Mouse (Mus musculus) ES-E14 (cell line): ENCODE measurements around the gene Hmgn1. TPM values are rescaled to one million over a fixed set of nuclear protein-coding genes. Genes with fewer than 3 reads are reported as not detected.
"Not testable (repeated sequence)": the region's sequence is repeated elsewhere in the genome, so short reads cannot be mapped to it uniquely, and the experiment has no call there.

Source experiments
- DNase-seq: peaks from one replicate; pipeline ENCODE4 v3.0.0-alpha.2; 2013; ENCODE audit warnings: low read depth, low spot score
- H3K27ac ChIP-seq: 2 replicates; pipeline ENCODE4 v1.5.1; 2012; ENCODE audit warnings: low read depth, mild to moderate bottlenecking, low read length, moderate library complexity, mixed read lengths; ENCODE audit not compliant: poor library complexity, insufficient read depth, severe bottlenecking
- H3K36me3 ChIP-seq: 2 replicates; pipeline ENCODE4 v1.6.1; 2012; ENCODE audit warnings: mild to moderate bottlenecking, low read length, moderate library complexity, mixed read lengths; ENCODE audit not compliant: control insufficient read depth, poor library complexity, insufficient read depth, severe bottlenecking
- H3K4me1 ChIP-seq, 2 experiments: fragments of 150-350 bp in 1 of 2; sonication (generic) in 1 of 2; 2 replicates each; pipeline ENCODE4 v1.6.1; 2012; ENCODE audit warnings: low read length in 2 of 2, mild to moderate bottlenecking in 1 of 2, mixed read lengths in 1 of 2; ENCODE audit not compliant: control insufficient read depth in 2 of 2, insufficient read depth in 2 of 2, poor library complexity in 1 of 2
- H3K4me3 ChIP-seq, 2 experiments: fragments of 150-350 bp in 1 of 2; sonication (generic) in 1 of 2; 2 replicates each; pipeline ENCODE4 v1.5.1; 2012; ENCODE audit warnings: low read length in 2 of 2, low read depth in 1 of 2, mild to moderate bottlenecking in 1 of 2, mixed read lengths in 1 of 2; ENCODE audit not compliant: insufficient read depth in 1 of 2, poor library complexity in 1 of 2, severe bottlenecking in 1 of 2
- H3K9ac ChIP-seq: 2 replicates; pipeline ENCODE4 v1.6.1; 2012; ENCODE audit warnings: low read depth, mild to moderate bottlenecking, low read length, mixed read lengths; ENCODE audit not compliant: poor library complexity, insufficient read depth, severe bottlenecking
- H3K9me3 ChIP-seq: fragments of 150-350 bp; sonication (generic); 2 replicates; pipeline ENCODE4 v1.6.1; 2012; ENCODE audit warnings: low read depth, mild to moderate bottlenecking, low read length; ENCODE audit not compliant: control insufficient read depth, insufficient read depth
- CHD2 ChIP-seq: IDR thresholded peaks from 2 replicates; pipeline ENCODE4 v1.6.1; 2014; ENCODE audit warnings: mild to moderate bottlenecking, low read depth, low read length, inconsistent platforms
- HCFC1 ChIP-seq: IDR thresholded peaks from 2 replicates; pipeline ENCODE4 v1.6.1; 2012; ENCODE audit warnings: low read length, inconsistent platforms, borderline replicate concordance; ENCODE audit not compliant: insufficient read depth
- MAFK ChIP-seq: IDR thresholded peaks from 2 replicates; pipeline ENCODE4 v1.6.1; 2014; ENCODE audit warnings: mild to moderate bottlenecking, low read depth, low read length, inconsistent platforms; ENCODE audit not compliant: insufficient read depth
- ZC3H11A ChIP-seq: IDR thresholded peaks from 2 replicates; pipeline ENCODE4 v1.6.1; 2012; ENCODE audit warnings: low read depth, mild to moderate bottlenecking, inconsistent platforms, low read length, borderline replicate concordance
- ZNF384 ChIP-seq: IDR thresholded peaks from 2 replicates; pipeline ENCODE4 v1.6.1; 2012; ENCODE audit warnings: low read depth, low read length, inconsistent platforms
- in situ Hi-C, 2 experiments: fragments of 600-800 bp; cut with MboI; formaldehyde crosslinking; loops; one replicate each; pipeline ENCODE4 v1.15.1; 2025; ENCODE audit warnings: low sequenced_read_pairs in 2 of 2, inconsistent platforms in 1 of 2; ENCODE audit not compliant: unreplicated experiment in 2 of 2
- total RNA-seq: library from RNA; depleted of rRNA; stranded (reverse); fragments of 300-350 nt; gene quantifications from 2 replicates; pipeline ENCODE4 v1.2.3, GENCODE M21; 2012

Hmgn1 gene
- total RNA-seq, 1 experiment = 403 TPM

GRCm38 (mm10) chr16:96110655-96111345 is 16.7 kb downstream of the Hmgn1 start:
- Histone ChIP-seq H3K4me1 (no peaks in the 10 kb centered on the region), H3K27ac (no peak overlapping the region), H3K9ac (no peak overlapping the region), H3K36me3 (no peaks in the 10 kb centered on the region), H3K9me3 (no peaks in the 10 kb centered on the region), H3K4me3 (no peak overlapping the region)
- TF ChIP-seq ZNF384 (no peak), CHD2 (no peak), ZC3H11A (no peak), MAFK (no peak), HCFC1 (no peak)
- in situ Hi-C loops = no loop called here
- DNase-seq = no peak

GRCm38 (mm10) chr16:96109673-96110072 is 17.9 kb downstream of the Hmgn1 start:
- H3K4me3 ChIP-seq = no peak overlapping the region
- no peaks in the 10 kb centered on the region for H3K9me3 ChIP-seq
- no peak overlapping the region for H3K9ac ChIP-seq
- H3K4me1 ChIP-seq = no peaks in the 10 kb centered on the region
- H3K36me3 ChIP-seq = no peaks in the 10 kb centered on the region
- in situ Hi-C loops = no loop called here
- TF ChIP-seq MAFK (no peak), CHD2 (no peak), ZNF384 (no peak), HCFC1 (no peak), ZC3H11A (no peak)
- no peak for DNase-seq
- H3K27ac ChIP-seq = no peak overlapping the region

- in situ Hi-C loops = no loop called here
- Histone ChIP-seq H3K27ac (no peak overlapping the region), H3K9me3 (no peaks in the 10 kb centered on the region), H3K9ac (no peak overlapping the region), H3K36me3 (no peaks in the 10 kb centered on the region), H3K4me1 (no peaks in the 10 kb centered on the region; a peak in 1 of 4 replicates), H3K4me3 (no peak overlapping the region)
- no peak for TF ChIP-seq HCFC1
- no peak for TF ChIP-seq MAFK
- TF ChIP-seq CHD2 = no peak
- TF ChIP-seq ZNF384 = no peak
- TF ChIP-seq ZC3H11A = no peak
- peak; percentile 67 for DNase-seq
Measured at GRCm38 (mm10) chr16:96103036-96103435, 24.5 kb downstream of the Hmgn1 start.

GRCm38 (mm10) chr16:96097811-96098210 is 29.7 kb downstream of the Hmgn1 start:
- H3K9me3 ChIP-seq, H3K27ac ChIP-seq, DNase-seq, H3K4me1 ChIP-seq, H3K9ac ChIP-seq, in situ Hi-C loops, H3K36me3 ChIP-seq: not testable (repeated sequence)
- H3K4me3 ChIP-seq = peak overlapping the region in 1 of 2 experiments; percentile 26; a peak in 1 of 4 replicates

GRCm38 (mm10) chr16:96095966-96096365 is 31.6 kb downstream of the Hmgn1 start:
- peaks cover 3 to 6% of the 10 kb centered on the region in 2 experiments; a peak in 1 of 4 replicates for H3K4me1 ChIP-seq
- in situ Hi-C loops = no loop called here
- no peak for TF ChIP-seq ZC3H11A
- no peak for TF ChIP-seq CHD2
- TF ChIP-seq HCFC1 = no peak
- no peak for TF ChIP-seq ZNF384
- no peak for TF ChIP-seq MAFK
- H3K4me3 ChIP-seq = no peak overlapping the region
- no peak overlapping the region for H3K27ac ChIP-seq
- no peak for DNase-seq
- H3K9me3 ChIP-seq = no peaks in the 10 kb centered on the region
- H3K36me3 ChIP-seq = no peaks in the 10 kb centered on the region
- H3K9ac ChIP-seq = no peak overlapping the region
